Mouse (Mus musculus): ENCODE measurements around the gene Fam53b. TPM values are rescaled to one million over a fixed set of nuclear protein-coding genes. Genes with fewer than 3 reads are reported as not detected.
A peak's percentile ranks its signal among the peaks of the same experiment; 100 is the strongest.

Fam53b gene
- polyA plus RNA-seq, 1 experiment from 2014 or later = 16.4 TPM

DNA sequence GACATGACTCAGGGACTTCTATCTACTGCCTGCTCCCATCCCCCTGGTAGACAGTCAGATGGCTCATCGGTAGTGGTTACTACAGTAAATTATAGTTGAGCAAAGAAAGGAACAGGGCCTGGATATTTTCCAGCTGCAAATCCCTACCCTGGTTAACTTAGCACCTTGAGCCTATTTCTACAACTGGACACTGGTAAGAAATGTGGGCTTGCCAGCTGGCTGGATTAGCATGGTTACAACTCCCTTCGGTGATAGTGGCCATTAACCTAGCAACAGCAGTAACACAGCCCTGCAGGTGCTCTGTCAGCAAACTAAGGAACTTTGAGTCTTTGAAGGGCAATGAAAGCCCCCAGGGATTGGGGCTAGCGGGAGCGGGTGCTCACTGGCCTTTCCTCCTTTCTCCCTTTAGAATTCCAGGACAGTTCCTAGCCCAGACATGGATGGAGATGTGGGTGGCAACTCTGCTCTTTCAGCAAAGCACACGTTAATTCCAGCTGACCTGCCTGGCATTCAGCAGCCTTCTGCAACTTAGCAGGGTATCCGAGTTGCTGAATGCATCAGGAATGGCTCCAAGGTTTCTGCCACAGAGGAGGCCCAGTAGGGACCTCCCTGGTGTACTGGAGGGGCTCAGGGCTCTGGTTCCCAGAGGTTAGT, 81.4 kb downstream of the Fam53b start:
- WGBS = 80% methylated on average over 6 of the region's 6 CpGs
- H3K9ac ChIP-seq (ENCODE audit: low read length) = no peak overlapping the region
- no peak overlapping the region for H3K4me2 ChIP-seq (ENCODE audit: low read depth, low read length)
- no peaks in the 10 kb centered on the region for H3K9me3 ChIP-seq (replicated peaks; ENCODE audit: control insufficient read depth, low read length)
- H3K27ac ChIP-seq (ENCODE audit: low read length) = no peak overlapping the region
- H3K27me3 ChIP-seq (ENCODE audit: control insufficient read depth, insufficient read depth, low read length) = no peaks in the 10 kb centered on the region
- ATAC-seq (replicated peaks; ENCODE audit: extremely low read depth, insufficient read depth, low FRiP score) = no peak
- H3K36me3 ChIP-seq (ENCODE audit: control insufficient read depth, insufficient read depth) = no peaks in the 10 kb centered on the region
- no peak overlapping the region for H3K4me3 ChIP-seq (ENCODE audit: low read length)
- H3K4me1 ChIP-seq (ENCODE audit: control insufficient read depth, insufficient read depth, low read length) = peaks cover 29% of the 10 kb centered on the region

DNA sequence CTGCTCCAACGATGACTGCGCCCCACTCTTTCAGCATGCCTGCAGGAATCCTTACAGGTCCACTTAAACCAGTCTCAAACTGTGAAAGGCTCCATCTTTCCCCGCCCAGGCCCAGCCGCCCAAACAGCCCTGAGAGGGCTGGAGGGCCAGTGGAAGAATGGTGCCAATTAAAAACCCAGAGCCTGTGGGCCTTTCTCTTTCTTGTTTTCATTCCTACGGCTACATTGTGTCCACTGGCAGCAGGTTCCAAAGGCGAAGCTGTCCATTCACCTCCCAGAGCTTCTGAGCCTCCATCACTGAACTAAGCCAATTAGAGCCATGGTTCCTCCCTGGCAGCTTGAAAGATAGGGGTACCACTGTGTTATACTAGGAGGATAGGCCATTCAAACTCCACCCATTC, 82.1 kb downstream of the Fam53b start:
- H3K4me2 ChIP-seq (ENCODE audit: low read depth, low read length) = no peak overlapping the region
- H3K4me1 ChIP-seq (ENCODE audit: control insufficient read depth, insufficient read depth, low read length) = peaks cover 24% of the 10 kb centered on the region
- no peak overlapping the region for H3K9ac ChIP-seq (ENCODE audit: low read length)
- H3K27ac ChIP-seq (ENCODE audit: low read length) = no peak overlapping the region
- no peaks in the 10 kb centered on the region for H3K27me3 ChIP-seq (ENCODE audit: control insufficient read depth, insufficient read depth, low read length)
- WGBS = 82% methylated on average over 6 of the region's 6 CpGs
- H3K9me3 ChIP-seq (replicated peaks; ENCODE audit: control insufficient read depth, low read length) = no peaks in the 10 kb centered on the region
- no peak overlapping the region for H3K4me3 ChIP-seq (ENCODE audit: low read length)
- no peaks in the 10 kb centered on the region for H3K36me3 ChIP-seq (ENCODE audit: control insufficient read depth, insufficient read depth)
- ATAC-seq (replicated peaks; ENCODE audit: extremely low read depth, insufficient read depth, low FRiP score) = no peak

DNA sequence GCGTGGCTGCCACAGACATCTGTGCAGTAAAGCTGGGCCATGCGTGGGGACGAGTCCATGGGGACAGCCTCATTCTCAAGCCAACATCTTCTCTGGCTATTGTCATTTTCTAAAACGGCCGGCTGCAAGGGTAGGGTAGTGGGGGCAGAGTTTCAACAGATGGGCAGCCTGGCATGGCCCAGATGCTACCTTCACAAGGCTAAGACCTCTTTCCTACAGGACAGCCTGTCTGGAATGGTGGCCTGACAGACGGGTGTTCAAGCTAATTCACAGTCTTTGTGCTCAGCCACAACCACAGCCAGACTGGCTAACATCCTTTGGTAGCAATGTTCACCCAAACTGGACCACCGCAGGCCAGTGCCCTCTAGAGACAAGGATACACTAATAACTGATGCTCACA, 83.2 kb downstream of the Fam53b start:
- H3K4me3 ChIP-seq (ENCODE audit: low read length) = no peak overlapping the region
- 82% methylated on average over 7 of the region's 7 CpGs for WGBS
- H3K4me2 ChIP-seq (ENCODE audit: low read depth, low read length) = no peak overlapping the region
- no peaks in the 10 kb centered on the region for H3K9me3 ChIP-seq (replicated peaks; ENCODE audit: control insufficient read depth, low read length)
- H3K4me1 ChIP-seq (ENCODE audit: control insufficient read depth, insufficient read depth, low read length) = peaks cover 18% of the 10 kb centered on the region
- no peaks in the 10 kb centered on the region for H3K27me3 ChIP-seq (ENCODE audit: control insufficient read depth, insufficient read depth, low read length)
- no peaks in the 10 kb centered on the region for H3K36me3 ChIP-seq (ENCODE audit: control insufficient read depth, insufficient read depth)
- no peak for ATAC-seq (replicated peaks; ENCODE audit: extremely low read depth, insufficient read depth, low FRiP score)
- no peak overlapping the region for H3K9ac ChIP-seq (ENCODE audit: low read length)
- H3K27ac ChIP-seq (ENCODE audit: low read length) = no peak overlapping the region

DNA sequence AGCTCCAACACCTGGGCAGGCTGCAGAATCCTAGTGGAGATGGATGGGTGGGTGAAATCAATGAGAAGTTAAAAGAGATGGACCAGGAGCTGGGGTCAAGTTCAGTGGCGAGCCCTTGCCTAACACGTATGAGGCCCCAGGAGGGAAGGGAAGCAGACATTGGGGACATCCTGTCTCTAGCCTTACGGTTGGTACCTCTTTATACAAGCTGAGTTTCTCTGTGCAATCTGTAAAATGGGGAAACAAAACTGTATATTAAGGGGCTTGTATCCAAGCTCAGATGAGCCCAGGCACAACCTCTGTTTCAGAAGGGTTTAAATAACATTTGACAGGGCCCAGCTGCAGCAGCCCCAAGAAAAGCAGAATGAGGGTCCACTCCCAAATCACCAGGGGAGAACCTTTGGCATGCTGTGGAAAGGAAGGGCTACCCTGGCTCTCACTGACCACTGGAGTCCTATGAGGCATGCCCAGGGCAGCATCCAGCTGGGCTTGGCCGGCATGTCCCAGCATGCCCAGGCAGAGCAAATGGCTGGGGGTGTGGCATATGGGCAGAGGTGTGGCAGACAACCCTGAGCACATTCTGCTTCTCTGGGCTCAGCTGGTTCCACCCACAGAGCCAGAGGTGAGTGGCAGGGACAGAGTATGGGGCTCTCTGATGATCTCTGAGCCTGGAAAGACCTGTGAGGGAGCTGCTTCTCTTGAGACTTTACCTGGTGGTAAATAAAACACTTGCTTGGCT, 84.4 kb downstream of the Fam53b start:
- Histone ChIP-seq H3K4me1 (ENCODE audit: control insufficient read depth, insufficient read depth, low read length) (peaks cover 17% of the 10 kb centered on the region), H3K27ac (ENCODE audit: low read length) (no peak overlapping the region), H3K4me2 (ENCODE audit: low read depth, low read length) (no peak overlapping the region), H3K36me3 (ENCODE audit: control insufficient read depth, insufficient read depth) (no peaks in the 10 kb centered on the region), H3K9ac (ENCODE audit: low read length) (no peak overlapping the region), H3K27me3 (ENCODE audit: control insufficient read depth, insufficient read depth, low read length) (no peaks in the 10 kb centered on the region), H3K4me3 (ENCODE audit: low read length) (no peak overlapping the region), H3K9me3 (replicated peaks; ENCODE audit: control insufficient read depth, low read length) (no peaks in the 10 kb centered on the region)
- WGBS = 64% methylated on average over 4 of the region's 4 CpGs
- no peak for ATAC-seq (replicated peaks; ENCODE audit: extremely low read depth, insufficient read depth, low FRiP score)

DNA sequence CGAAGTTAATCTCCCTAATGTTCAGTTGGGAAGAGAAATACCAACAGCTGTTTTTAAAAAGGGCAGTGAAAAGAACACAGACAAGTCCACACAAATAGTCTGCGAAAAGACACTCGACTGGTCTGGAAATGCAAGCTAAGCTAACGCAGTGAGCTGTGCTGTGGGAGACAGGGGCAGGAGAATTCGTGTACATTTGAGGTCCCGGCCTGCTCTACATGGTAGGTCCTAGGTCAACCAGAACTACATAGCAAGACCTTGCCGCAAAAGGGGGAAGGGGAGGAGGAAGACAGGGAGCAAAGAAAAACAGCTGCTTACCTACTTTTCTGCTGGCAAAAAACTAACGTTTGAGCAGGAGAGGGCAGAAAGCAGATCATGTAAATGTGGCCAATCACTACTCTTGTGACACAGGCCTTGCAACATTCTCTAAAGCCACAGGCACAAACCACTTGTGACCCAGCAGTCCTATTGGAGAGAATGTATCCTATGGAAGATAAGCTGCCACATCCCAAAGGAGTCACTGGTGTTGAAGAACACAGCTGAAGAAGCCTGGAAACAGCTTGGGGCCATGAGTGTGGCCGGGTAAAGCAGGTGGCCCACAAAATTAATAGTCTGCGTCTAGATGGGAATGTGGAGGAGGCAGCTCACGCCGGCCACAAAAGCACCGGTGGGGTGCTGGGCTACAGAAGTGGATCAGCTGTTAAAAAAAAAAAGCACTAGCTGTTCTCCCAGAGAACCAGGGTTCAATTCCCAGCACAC, 87.4 kb downstream of the Fam53b start:
- Histone ChIP-seq H3K27ac (ENCODE audit: low read length) (no peak overlapping the region; the same call in 1 of the 2 replicates), H3K4me1 (ENCODE audit: control insufficient read depth, insufficient read depth, low read length) (peaks cover 32% of the 10 kb centered on the region), H3K27me3 (ENCODE audit: control insufficient read depth, insufficient read depth, low read length) (no peaks in the 10 kb centered on the region), H3K9me3 (replicated peaks; ENCODE audit: control insufficient read depth, low read length) (no peaks in the 10 kb centered on the region), H3K9ac (ENCODE audit: low read length) (no peak overlapping the region), H3K4me2 (ENCODE audit: low read depth, low read length) (no peak overlapping the region), H3K4me3 (ENCODE audit: low read length) (no peak overlapping the region), H3K36me3 (ENCODE audit: control insufficient read depth, insufficient read depth) (no peaks in the 10 kb centered on the region)
- 68% methylated on average over 13 of the region's 13 CpGs for WGBS
- no peak for ATAC-seq (replicated peaks; ENCODE audit: extremely low read depth, insufficient read depth, low FRiP score)

DNA sequence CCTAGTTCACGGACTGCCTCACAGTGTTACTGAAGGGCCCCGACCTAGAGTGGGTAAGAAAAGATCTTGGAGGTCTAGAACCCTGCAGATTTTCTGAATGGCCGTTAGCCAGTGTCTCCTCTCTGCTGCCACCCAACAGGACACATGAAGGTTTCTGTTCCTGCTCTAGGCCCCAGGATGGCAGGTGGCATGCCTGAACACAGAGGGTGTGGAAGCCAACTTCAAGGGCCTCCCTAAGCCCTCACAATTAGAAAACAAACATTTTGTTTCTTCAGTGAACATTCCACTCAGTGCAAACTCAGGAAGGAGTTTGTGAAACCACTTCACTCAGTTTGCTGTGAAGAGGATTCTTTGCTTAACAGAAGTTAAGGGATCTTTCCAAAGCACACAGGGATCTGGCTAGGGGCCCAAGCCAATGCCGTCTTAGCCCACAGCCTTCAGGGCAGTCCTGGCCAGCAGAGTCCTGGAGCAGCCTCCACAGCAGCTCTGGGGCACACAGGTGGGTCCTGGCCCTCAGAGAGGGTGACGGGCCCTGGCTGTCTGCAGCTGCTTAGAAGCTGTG, 89.1 kb downstream of the Fam53b start:
- ATAC-seq (replicated peaks; ENCODE audit: extremely low read depth, insufficient read depth, low FRiP score) = no peak
- H3K4me1 ChIP-seq (ENCODE audit: control insufficient read depth, insufficient read depth, low read length) = peaks cover 32% of the 10 kb centered on the region
- no peaks in the 10 kb centered on the region for H3K27me3 ChIP-seq (ENCODE audit: control insufficient read depth, insufficient read depth, low read length)
- H3K36me3 ChIP-seq (ENCODE audit: control insufficient read depth, insufficient read depth) = no peaks in the 10 kb centered on the region
- H3K4me2 ChIP-seq (ENCODE audit: low read depth, low read length) = no peak overlapping the region
- no peak overlapping the region for H3K9ac ChIP-seq (ENCODE audit: low read length)
- H3K9me3 ChIP-seq (replicated peaks; ENCODE audit: control insufficient read depth, low read length) = no peaks in the 10 kb centered on the region
- 63% methylated on average over 5 of the region's 5 CpGs for WGBS
- peak overlapping the region; percentile 77 for H3K27ac ChIP-seq (ENCODE audit: low read length)
- H3K4me3 ChIP-seq (ENCODE audit: low read length) = no peak overlapping the region

DNA sequence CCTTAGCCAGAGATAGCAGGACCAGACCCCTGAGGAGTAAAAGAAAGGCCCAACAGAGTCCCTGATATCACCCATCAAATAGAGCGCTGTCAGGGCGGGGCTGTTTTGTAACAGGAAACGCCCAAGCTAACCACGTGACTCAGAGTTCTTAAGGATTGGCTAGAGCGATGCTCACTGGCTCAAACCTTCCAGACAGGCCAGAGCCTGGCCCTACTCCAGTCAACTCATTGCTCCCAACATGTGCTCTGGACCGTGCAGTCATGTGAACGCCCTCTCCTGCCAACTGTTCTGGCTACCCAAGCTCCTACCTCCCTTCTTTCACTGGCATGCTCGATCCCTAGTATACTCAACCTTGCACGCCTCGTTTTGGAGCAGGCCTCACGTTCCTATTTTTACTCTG, 89.8 kb downstream of the Fam53b start:
- WGBS = 49% methylated on average over 11 of the region's 11 CpGs

DNA sequence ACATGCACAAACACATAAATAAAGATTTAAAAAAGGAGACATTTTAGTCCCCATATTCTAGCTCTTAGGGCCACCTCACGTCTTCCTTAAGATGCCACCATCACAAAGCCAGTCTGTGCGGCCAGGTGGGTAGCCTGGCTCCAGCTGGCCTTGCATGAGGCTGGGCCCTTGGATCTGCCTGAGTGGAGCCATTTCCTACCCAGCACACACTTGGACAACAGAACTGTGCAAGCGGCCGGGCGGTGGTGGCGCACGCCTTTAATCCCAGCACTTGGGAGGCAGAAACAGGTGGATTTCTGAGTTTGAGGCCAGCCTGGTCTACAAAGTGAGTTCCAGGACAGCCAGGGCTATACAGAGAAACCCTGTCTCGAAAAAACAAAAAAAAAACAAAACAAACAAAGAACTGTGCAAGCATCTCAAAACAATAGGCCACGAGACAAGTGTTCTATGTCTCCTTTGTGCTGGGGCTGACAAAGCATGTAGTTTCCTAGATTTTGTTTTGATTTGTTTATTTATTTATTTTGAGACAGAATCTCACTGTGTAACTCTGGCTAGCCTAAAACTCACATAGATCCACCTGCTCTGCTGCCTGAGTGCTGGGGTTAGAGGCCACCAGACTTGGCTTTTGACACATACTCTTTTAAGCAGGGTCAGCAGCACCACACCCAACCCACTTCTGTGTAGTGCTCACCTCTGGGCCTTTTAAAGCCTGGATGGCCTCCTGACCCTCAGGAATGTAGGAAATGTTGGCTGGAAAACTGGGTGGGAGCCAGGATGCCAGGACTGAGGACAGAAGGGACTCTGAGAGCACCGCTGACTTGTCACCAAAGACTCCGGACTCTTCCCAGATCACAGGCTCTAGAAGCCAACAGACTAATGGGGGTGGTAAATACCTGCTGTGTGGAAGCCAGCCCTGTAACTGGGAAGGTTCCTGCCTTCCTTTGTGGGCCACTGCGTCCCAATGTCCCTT, 91.0 kb downstream of the Fam53b start:
- H3K4me3 ChIP-seq (ENCODE audit: low read length) = no peak overlapping the region
- H3K4me2 ChIP-seq (ENCODE audit: low read depth, low read length) = no peak overlapping the region
- H3K9ac ChIP-seq (ENCODE audit: low read length) = no peak overlapping the region
- H3K9me3 ChIP-seq (replicated peaks; ENCODE audit: control insufficient read depth, low read length) = no peaks in the 10 kb centered on the region
- 0 out of 2 replicates have a peak, but pooled peaks have one; percentile 10 for ATAC-seq (replicated peaks; ENCODE audit: extremely low read depth, insufficient read depth, low FRiP score)
- no peaks in the 10 kb centered on the region for H3K27me3 ChIP-seq (ENCODE audit: control insufficient read depth, insufficient read depth, low read length)
- WGBS = 79% methylated on average over 12 of the region's 12 CpGs
- no peaks in the 10 kb centered on the region for H3K36me3 ChIP-seq (ENCODE audit: control insufficient read depth, insufficient read depth)
- peaks cover 28% of the 10 kb centered on the region for H3K4me1 ChIP-seq (ENCODE audit: control insufficient read depth, insufficient read depth, low read length)
- peak overlapping the region; percentile 77 for H3K27ac ChIP-seq (ENCODE audit: low read length)

More for the DNA sequence above, 89.8 kb downstream of the Fam53b start:
- Histone ChIP-seq H3K27ac (ENCODE audit: low read length) (peak overlapping the region; percentile 77), H3K9me3 (replicated peaks; ENCODE audit: control insufficient read depth, low read length) (no peaks in the 10 kb centered on the region), H3K4me2 (ENCODE audit: low read depth, low read length) (no peak overlapping the region), H3K4me3 (ENCODE audit: low read length) (no peak overlapping the region), H3K4me1 (ENCODE audit: control insufficient read depth, insufficient read depth, low read length) (peaks cover 32% of the 10 kb centered on the region), H3K27me3 (ENCODE audit: control insufficient read depth, insufficient read depth, low read length) (no peaks in the 10 kb centered on the region), H3K9ac (ENCODE audit: low read length) (no peak overlapping the region), H3K36me3 (ENCODE audit: control insufficient read depth, insufficient read depth) (no peaks in the 10 kb centered on the region)
- peak; percentile 89 for ATAC-seq (replicated peaks; ENCODE audit: extremely low read depth, insufficient read depth, low FRiP score)
